Mouse (Mus musculus): Measurements from ENCODE around the gene H2afy2.

DNA sequence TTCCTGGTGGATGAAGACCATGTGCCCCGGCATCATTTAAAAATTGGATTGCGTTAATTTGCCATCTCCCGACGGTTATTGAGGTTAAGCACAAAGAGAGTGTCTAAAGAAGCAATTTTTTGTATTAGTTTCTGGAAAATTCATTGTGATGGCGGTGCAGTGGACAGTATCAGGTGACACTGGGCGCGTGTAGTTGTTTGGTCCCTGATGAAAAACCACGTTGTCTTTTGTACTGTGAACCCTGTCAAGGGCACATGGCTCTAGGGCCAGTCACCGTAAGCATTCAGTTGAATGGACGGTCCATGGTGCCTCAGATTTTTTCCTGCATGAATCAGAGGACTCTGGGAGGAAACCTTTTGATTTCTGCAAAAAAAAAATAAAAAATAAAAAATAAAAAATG is 467 bp upstream of the H2afy2 start:
- TF ChIP-seq MAFK (IDR thresholded peaks at IDR 0.05; ENCODE audit: insufficient read depth, low read depth, low read length) (no peak), HCFC1 (IDR thresholded peaks at IDR 0.05; ENCODE audit: borderline replicate concordance, insufficient read depth, low read length) (no peak), CHD2 (IDR thresholded peaks at IDR 0.05; ENCODE audit: low read depth, low read length) (no peak)
